Mouse (Mus musculus) retina, postnatal 7 days (tissue): ENCODE data around the gene Rtf1.
"Not testable (repeated sequence)": the region's sequence is repeated elsewhere in the genome, so short reads cannot be mapped to it uniquely, and the experiment has no call there.

ENCODE experiments used
- DNase-seq: peaks from one replicate; pipeline ENCODE4 v3.0.0-alpha.2; 2012; ENCODE audit warnings: low read depth, low spot score

Gene Rtf1

GRCm38 (mm10) chr2:119674525-119675214, at the start of gene Rtf1:
Gene Rtf1, plus strand, starts transcription at chr2:119675068.
- DNase-seq = peak; percentile 86

GRCm38 (mm10) chr2:119636781-119637180, 38.1 kb upstream of the Rtf1 start:
- DNase-seq = no peak

- no peak for DNase-seq
Observed at GRCm38 (mm10) chr2:119641214-119641912, 33.5 kb upstream of the Rtf1 start.

- DNase-seq = no peak
Observed at GRCm38 (mm10) chr2:119644254-119644653, 30.6 kb upstream of the Rtf1 start.

- DNase-seq = peak; percentile 72
Observed at GRCm38 (mm10) chr2:119662220-119663182, 12.4 kb upstream of the Rtf1 start, which contains the start of gene Ndufaf1. Gene Ndufaf1, minus strand, starts transcription at chr2:119662827.

GRCm38 (mm10) chr2:119665744-119666143, 9.1 kb upstream of the Rtf1 start:
- not testable (repeated sequence) for DNase-seq

- DNase-seq = no peak
Observed at GRCm38 (mm10) chr2:119669010-119669409, 5.9 kb upstream of the Rtf1 start.

GRCm38 (mm10) chr2:119675215-119675784, 432 bp downstream of the Rtf1 start:
- no peak for DNase-seq

GRCm38 (mm10) chr2:119675831-119676230, 963 bp downstream of the Rtf1 start:
- no peak for DNase-seq

GRCm38 (mm10) chr2:119683706-119684105, 8.8 kb downstream of the Rtf1 start:
- no peak for DNase-seq

GRCm38 (mm10) chr2:119692003-119692701, 17.3 kb downstream of the Rtf1 start:
- DNase-seq = no peak

GRCm38 (mm10) chr2:119694826-119695225, 20.0 kb downstream of the Rtf1 start:
- DNase-seq = no peak

GRCm38 (mm10) chr2:119696111-119696510, 21.2 kb downstream of the Rtf1 start:
- DNase-seq = no peak

GRCm38 (mm10) chr2:119698472-119698871, 23.6 kb downstream of the Rtf1 start:
- DNase-seq = no peak

- DNase-seq = no peak
Observed at GRCm38 (mm10) chr2:119699962-119700361, 25.1 kb downstream of the Rtf1 start.

GRCm38 (mm10) chr2:119703171-119703570, 28.3 kb downstream of the Rtf1 start:
- DNase-seq = no peak

GRCm38 (mm10) chr2:119707676-119708075, 32.8 kb downstream of the Rtf1 start:
- DNase-seq = no peak

- DNase-seq = no peak
Observed at GRCm38 (mm10) chr2:119710011-119710410, 35.1 kb downstream of the Rtf1 start.

GRCm38 (mm10) chr2:119715868-119716267, 41.0 kb downstream of the Rtf1 start:
- not testable (repeated sequence) for DNase-seq

GRCm38 (mm10) chr2:119721070-119721469, 46.2 kb downstream of the Rtf1 start:
- DNase-seq = no peak
